Mouse (Mus musculus) erythroblast, embryonic 14.5 days (primary cell): ENCODE results near the gene Ikbip. TPM values are rescaled to one million over a fixed set of nuclear protein-coding genes. Genes with fewer than 3 reads are reported as not detected.
A peak's percentile ranks its signal among the peaks of the same experiment; 100 is the strongest.

ENCODE experiments used
- H3K27me3 ChIP-seq: 2 replicates; pipeline ENCODE4 v1.6.1; 2012; ENCODE audit warnings: inconsistent platforms; ENCODE audit not compliant: control insufficient read depth
- H3K36me3 ChIP-seq: 2 replicates; pipeline ENCODE4 v1.6.1; 2012; ENCODE audit warnings: mild to moderate bottlenecking, inconsistent platforms; ENCODE audit not compliant: control insufficient read depth
- H3K4me1 ChIP-seq: 2 replicates; pipeline ENCODE4 v1.6.1; 2012; ENCODE audit warnings: inconsistent platforms; ENCODE audit not compliant: control insufficient read depth
- H3K4me3 ChIP-seq: replicated peaks from 2 replicates; pipeline ENCODE3; 2012; ENCODE audit warnings: moderate library complexity, mild to moderate bottlenecking, inconsistent platforms
- H3K9me3 ChIP-seq: 2 replicates; pipeline ENCODE4 v1.6.1; 2012; ENCODE audit warnings: low read length, inconsistent platforms, mixed read lengths; ENCODE audit not compliant: control insufficient read depth
- GATA1 ChIP-seq: IDR thresholded peaks from 2 replicates; pipeline ENCODE4 v1.6.1; 2012; ENCODE audit warnings: low read length, inconsistent platforms, mixed read lengths
- TAL1 ChIP-seq: IDR thresholded peaks from 3 replicates; pipeline ENCODE4 v1.6.1; 2012; ENCODE audit warnings: low read length, inconsistent platforms, mixed read lengths
- polyA plus RNA-seq: library from polyadenylated mRNA; stranded (reverse); fragments of >175 nt; gene quantifications from 2 replicates; pipeline ENCODE4 v1.2.3, GENCODE M21; 2012

Ikbip gene
- not detected in 2 replicates for polyA plus RNA-seq

- Histone ChIP-seq H3K27me3 (no peaks in the 10 kb centered on the region), H3K4me3 (peak within 1 kb of the TSS; percentile 89), H3K4me1 (peaks cover 21% of the 10 kb centered on the region), H3K36me3 (peaks cover 13% of the 10 kb centered on the region), H3K9me3 (no peaks in the 10 kb centered on the region)
- TF ChIP-seq TAL1 (no peak), GATA1 (no peak)
Measured at GRCm38 (mm10) chr10:91082550-91083392, at the start of gene Ikbip, which contains the start of gene Apaf1. Gene Ikbip (plus strand): TSS chr10:91082940. Gene Apaf1 (minus strand): TSS chr10:91082770.

- Histone ChIP-seq H3K9me3 (no peaks in the 10 kb centered on the region), H3K27me3 (no peaks in the 10 kb centered on the region), H3K4me1 (no peaks in the 10 kb centered on the region), H3K4me3 (no peak overlapping the region), H3K36me3 (peaks cover 43% of the 10 kb centered on the region)
- no peak for TF ChIP-seq GATA1
- no peak for TF ChIP-seq TAL1
Measured at GRCm38 (mm10) chr10:91033942-91034341, 48.8 kb upstream of the Ikbip start.

- TF ChIP-seq GATA1: no peak
- no peak for TF ChIP-seq TAL1
- no peaks in the 10 kb centered on the region for H3K4me1 ChIP-seq
- no peak overlapping the region for H3K4me3 ChIP-seq
- no peaks in the 10 kb centered on the region for H3K27me3 ChIP-seq
- peaks cover 55% of the 10 kb centered on the region for H3K36me3 ChIP-seq
- H3K9me3 ChIP-seq: no peaks in the 10 kb centered on the region
Measured at GRCm38 (mm10) chr10:91049696-91050095, 33.0 kb upstream of the Ikbip start.

GRCm38 (mm10) chr10:91051156-91051555, 31.6 kb upstream of the Ikbip start:
- no peak for TF ChIP-seq TAL1
- TF ChIP-seq GATA1: no peak
- Histone ChIP-seq H3K4me3 (no peak overlapping the region), H3K27me3 (no peaks in the 10 kb centered on the region), H3K4me1 (no peaks in the 10 kb centered on the region), H3K36me3 (peaks cover 66% of the 10 kb centered on the region), H3K9me3 (no peaks in the 10 kb centered on the region)

- H3K4me1 ChIP-seq: no peaks in the 10 kb centered on the region
Measured at GRCm38 (mm10) chr10:91052734-91053133, 30.0 kb upstream of the Ikbip start.

GRCm38 (mm10) chr10:91060742-91061141, 22.0 kb upstream of the Ikbip start:
- no peaks in the 10 kb centered on the region for H3K9me3 ChIP-seq
- no peak for TF ChIP-seq GATA1

More at GRCm38 (mm10) chr10:91052734-91053133, 30.0 kb upstream of the Ikbip start:
- Histone ChIP-seq H3K27me3 (no peaks in the 10 kb centered on the region), H3K9me3 (no peaks in the 10 kb centered on the region), H3K36me3 (peaks cover 71% of the 10 kb centered on the region), H3K4me3 (no peak overlapping the region)
- TF ChIP-seq GATA1 (no peak), TAL1 (no peak)

GRCm38 (mm10) chr10:91062355-91062754, 20.4 kb upstream of the Ikbip start:
- Histone ChIP-seq H3K36me3 (peaks cover 75% of the 10 kb centered on the region), H3K9me3 (peaks cover 5% of the 10 kb centered on the region), H3K4me3 (no peak overlapping the region), H3K4me1 (no peaks in the 10 kb centered on the region), H3K27me3 (no peaks in the 10 kb centered on the region)
- TF ChIP-seq GATA1: no peak
- TF ChIP-seq TAL1: no peak

More at GRCm38 (mm10) chr10:91060742-91061141, 22.0 kb upstream of the Ikbip start:
- no peaks in the 10 kb centered on the region for H3K27me3 ChIP-seq
- H3K36me3 ChIP-seq: peaks cover 66% of the 10 kb centered on the region
- H3K4me1 ChIP-seq: no peaks in the 10 kb centered on the region
- H3K4me3 ChIP-seq: no peak overlapping the region

- H3K9me3 ChIP-seq: no peaks in the 10 kb centered on the region
- H3K27me3 ChIP-seq: no peaks in the 10 kb centered on the region
- no peak overlapping the region for H3K4me3 ChIP-seq
- H3K36me3 ChIP-seq: peaks cover 63% of the 10 kb centered on the region
- no peak for TF ChIP-seq TAL1
- TF ChIP-seq GATA1: no peak
- H3K4me1 ChIP-seq: no peaks in the 10 kb centered on the region
Measured at GRCm38 (mm10) chr10:91071768-91072167, 11.0 kb upstream of the Ikbip start.

- Histone ChIP-seq H3K4me3 (no peak overlapping the region), H3K9me3 (no peaks in the 10 kb centered on the region), H3K4me1 (no peaks in the 10 kb centered on the region), H3K27me3 (no peaks in the 10 kb centered on the region), H3K36me3 (peaks cover 63% of the 10 kb centered on the region)
- no peak for TF ChIP-seq TAL1
- TF ChIP-seq GATA1: no peak
Measured at GRCm38 (mm10) chr10:91073345-91073744, 9.4 kb upstream of the Ikbip start.
